Mouse (Mus musculus) cerebellum, adult 9-11 months (tissue): ENCODE results near the gene Stac2.

Experiments used
- DNase-seq: peaks from one replicate; pipeline ENCODE4 v3.0.0; 2022

Stac2 gene

DNA sequence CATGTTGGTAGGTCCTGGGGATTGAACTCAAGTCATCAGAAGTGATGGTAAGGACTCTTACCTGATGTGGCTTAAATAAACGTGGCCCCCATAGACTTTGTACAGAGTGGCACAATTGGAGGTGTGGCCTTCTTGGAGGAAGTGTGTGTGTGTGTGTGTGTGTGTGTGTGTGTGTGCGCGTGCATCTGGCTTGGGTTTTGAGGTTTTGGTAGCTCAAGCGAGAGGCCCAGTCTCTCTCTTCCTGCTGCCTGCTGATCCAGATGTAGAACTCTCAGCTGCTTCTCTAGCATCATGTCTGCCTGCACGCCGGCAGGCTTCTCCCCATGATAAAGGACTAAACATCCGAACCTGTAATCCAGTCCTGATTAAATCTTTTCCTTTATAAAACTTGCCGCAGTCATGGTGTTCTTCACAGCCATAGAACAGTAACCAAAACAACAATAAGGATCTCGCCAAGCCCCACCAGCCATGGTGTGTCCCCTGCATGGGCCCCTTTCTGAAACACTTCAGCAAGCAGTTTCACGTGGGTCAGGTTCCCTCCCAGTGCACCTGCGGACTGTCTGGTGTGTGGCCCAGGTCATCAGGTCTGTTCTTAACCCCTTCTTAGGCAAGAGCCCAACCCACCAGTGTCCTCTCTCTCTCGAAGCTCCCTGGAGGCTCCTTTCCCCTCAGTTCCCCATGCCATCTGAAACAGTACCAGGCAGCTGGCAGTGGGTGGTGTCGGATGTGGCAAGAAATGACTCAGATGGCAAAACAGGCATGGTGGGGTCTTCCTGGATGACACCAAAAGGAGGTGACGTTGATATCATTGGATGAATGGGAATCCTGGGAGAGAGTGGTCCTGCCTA lies 3.4 kb downstream of the Stac2 start:
- DNase-seq = peak; percentile 51

DNA sequence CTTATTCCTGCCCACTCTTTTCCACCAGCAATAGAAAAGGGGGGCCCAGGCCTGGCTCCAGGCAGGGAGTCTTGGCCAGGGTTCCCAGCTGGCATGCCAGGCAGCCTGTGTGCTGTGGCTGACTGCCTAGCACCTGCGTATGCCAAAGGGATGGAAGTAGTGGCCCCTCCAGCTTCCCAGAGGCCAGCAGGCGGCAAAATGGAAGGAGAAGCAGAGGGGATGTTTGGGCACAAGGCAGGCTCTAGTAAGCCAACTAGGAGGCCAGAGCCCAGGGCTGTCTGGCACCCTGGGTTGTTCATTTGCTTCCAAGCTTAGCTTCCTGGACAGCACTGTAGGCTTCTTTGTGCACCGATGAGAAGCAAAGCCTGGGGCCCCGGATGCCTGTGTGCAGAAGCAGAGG lies 5.5 kb downstream of the Stac2 start:
- DNase-seq = peak; percentile 93

DNA sequence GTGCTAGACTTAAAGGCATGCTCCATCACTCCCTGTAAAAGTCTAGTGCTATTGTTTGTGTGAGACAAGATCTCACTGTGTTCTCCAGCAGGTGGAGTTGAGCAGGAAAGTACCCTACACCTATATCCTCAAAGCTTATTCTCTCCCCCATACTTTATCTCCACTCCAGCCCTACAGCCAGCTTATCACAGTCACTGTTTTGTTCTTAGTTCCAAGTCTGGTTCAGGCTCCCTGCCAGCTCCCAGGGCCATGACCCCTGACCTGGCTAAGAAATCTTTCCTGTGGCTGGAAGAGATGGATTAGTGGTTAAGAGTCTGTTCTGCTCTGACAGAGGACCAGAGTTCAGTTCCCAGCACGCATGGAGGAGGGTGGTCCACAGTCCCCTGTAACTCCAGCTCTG lies 6.8 kb downstream of the Stac2 start:
- DNase-seq = peak; percentile 40

DNA sequence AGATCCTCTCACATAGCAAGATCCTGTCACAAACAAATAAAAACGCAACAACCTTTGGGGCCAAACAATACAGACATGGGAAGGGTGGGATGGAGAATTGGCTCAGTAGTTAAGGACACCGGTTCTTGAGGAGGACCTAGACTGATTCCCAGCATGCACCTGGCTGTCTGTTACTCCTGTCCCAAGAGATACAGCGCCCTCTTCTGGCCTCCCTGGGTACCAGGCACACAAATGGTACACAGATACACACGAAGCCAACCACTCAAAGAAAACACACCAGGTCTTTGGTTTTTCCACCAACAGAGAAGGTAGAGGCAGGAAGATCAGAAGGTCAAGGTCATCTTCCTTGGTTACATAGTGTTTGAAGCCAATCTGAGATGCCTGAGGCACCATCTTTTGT lies 7.7 kb downstream of the Stac2 start:
- DNase-seq = peak; percentile 53

DNA sequence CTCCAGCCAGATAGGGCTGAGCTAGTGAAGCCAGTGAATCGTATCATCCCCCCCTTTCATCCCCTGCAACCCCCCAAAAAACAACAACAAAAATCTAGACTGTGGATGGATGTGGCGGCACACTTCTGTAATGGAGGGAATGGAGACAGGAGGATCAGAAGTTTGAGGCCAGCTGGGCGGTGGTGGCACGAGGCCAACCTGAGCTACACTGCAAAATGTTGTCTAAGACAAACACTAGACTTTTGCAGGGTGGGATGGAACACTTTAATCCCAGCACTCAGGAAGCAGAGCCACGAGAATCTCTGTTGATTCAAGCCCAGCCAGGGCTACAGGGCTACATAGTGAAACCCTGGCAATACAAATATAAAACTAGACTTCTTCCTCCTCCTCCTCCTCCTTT lies 9.2 kb downstream of the Stac2 start:
- DNase-seq = peak; percentile 49

DNA sequence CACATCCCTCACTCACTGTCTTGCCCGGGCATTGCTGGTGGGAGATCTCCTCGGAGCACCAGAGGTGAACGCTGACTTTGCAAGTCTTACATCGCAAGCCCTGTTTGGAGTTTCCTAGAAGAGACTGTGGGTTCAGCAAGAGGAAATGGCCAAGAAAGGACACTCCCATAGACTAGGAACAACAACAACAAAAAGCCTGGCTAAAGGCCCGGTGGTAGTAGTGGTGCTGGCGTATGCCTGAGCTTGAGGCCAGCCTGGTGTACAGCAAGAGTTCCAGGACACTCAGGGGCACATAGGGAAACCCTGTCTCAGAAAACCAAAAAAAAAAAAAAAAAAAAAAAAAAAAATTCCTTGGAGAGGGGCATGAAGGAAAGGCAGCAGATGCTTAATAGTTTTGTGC lies 10.5 kb downstream of the Stac2 start:
- peak; percentile 35 for DNase-seq

DNA sequence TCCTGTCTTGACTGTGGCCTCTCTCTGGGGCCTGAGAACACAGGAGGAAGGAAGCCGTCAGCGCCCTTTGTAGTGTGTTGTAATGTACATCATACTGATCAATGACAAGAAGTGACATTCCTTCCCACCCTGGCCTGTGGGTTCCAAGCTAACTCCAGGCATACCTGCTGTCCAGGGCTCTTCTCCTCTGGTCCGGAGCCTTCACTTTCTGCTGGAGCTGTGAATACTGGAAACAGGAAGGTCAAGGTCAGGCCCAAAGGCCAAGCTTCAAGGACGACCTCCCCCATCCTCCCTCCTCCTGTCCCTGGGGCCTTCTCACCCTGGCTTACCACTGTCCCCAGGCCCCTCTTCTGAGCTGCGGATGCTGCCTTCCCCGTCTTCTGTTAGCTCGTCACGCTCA lies 12.3 kb downstream of the Stac2 start:
- no peak for DNase-seq

DNA sequence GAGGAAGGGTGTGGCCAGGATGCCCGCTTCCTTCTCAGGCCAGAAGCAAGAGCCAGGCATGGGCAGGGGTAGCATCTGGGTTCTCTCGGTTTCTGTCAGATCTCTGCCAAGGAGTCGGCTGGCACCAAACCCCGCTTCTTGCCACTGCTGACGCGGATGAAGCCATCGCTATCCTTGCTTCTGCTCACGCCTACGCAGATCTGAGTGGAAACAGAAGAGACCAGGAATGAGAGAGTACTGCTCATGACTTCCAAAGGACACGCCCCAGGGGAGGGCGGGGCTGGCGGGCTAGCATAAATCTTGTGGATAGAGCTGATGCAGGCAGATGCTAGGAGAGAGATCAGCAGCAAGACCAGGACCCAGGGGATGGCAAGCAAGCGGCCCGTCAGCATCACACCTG lies 15.4 kb downstream of the Stac2 start:
- DNase-seq = no peak

DNA sequence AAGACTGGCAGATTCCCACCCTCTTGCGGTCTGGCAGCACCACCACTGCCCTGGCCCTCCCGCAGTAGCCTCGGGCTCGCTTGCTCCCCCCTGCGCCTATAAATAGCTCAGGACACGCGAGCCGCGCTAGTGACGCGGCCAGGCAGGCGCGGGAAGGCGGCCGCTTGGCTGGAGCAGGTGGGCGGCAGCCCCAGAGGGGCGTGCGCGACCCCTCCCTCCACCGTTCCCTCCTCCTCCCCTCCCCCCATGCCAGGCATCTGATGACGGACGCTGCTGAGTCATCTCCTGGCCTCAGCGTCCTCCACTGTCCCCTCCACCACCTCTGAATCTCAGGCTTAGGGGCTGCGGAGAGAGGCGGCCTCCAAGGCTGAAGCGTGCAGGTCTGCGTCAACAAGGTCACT lies 17.3 kb downstream of the Stac2 start:
- peak; percentile 82 for DNase-seq

DNA sequence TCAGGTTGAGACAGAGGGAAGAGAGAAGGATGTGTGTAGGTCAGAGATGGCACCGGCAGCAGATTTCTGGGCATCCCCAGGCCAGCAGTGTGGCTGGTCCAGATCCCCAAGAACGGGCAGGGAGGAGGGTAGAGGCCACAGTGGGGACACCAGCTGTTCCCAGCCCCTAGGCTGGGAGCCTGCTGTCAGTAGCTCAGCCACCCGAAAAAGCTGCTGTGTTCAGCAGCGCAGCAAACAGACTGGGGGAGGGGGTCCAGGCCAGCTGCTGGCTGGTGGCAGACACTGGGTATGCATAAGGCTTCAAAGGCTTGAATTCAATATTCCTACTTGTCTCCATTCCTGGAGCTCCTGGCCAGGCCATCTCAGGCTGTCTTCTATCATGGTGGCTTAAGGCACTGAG lies 18.4 kb downstream of the Stac2 start:
- DNase-seq = no peak

DNA sequence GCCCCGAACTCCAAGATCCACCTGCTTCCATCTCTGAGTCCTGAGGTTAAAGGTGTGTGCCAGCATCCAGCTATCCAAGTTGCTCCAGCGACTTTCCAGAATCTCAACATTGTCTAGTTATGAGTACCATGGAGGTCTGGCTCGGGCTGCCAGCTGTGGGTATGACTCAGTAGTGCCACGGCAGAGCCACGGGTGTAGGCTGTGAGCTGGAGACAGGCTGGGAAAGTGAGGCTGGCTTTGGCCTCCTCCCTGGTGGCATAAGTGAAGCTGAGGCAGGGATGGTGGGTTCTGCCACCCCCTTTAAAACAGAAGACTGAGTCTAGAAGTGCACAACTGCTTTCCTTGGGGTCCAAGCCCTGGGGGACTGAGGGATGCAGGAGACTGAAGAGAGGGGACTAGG lies 19.2 kb downstream of the Stac2 start:
- no peak for DNase-seq

DNA sequence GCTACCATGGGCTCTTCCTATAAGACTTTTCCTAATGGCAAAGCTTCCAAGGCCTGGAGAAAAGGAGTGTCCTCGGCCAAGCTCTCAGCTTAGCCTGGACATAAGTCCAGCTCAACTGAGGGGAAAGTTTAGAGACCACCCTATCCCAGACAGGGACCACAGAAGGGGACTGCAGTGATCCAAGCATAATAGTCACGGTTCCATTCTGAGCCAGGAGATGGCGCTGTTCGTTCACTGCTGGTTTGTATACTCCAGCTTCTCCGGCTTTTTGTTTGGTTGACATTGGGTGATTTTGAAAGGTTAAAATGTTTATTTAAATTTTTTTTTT lies 21.9 kb downstream of the Stac2 start:
- no peak for DNase-seq

DNA sequence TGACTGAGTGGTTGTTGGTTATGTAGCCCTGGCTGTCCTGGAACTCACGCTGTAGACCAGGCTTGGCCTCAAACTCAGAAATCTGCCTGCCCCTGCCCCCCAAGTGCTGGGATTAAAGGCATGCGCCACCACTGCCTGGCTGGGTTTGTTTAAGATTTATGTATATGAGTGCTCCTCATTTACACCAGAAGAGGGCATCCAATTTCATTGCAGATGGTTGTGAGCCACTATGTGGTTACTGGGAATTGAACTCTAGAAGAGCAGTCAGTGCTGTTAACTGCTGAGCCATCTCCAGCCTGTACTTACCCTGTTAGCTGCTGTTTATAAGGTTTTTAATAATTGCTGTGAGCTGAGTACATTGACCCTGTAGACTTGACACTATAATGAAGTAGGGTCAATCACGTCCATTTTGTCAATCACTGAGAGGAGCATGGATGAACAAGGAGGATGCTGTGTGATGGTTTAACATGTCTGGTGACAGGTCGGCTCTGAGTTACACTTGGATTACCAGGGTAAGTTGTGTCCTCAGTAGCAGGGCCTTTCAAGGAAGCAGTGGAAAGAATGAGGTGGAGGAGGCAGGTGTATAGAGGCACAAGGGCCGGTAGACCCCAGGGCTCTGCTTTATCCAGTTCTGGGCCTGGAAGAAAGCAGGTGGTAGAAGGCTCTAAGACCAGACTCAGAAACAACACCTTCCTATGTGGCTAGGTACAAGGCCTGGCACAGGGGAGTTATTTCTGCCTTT lies 22.4 kb downstream of the Stac2 start:
- peak; percentile 11 for DNase-seq

DNA sequence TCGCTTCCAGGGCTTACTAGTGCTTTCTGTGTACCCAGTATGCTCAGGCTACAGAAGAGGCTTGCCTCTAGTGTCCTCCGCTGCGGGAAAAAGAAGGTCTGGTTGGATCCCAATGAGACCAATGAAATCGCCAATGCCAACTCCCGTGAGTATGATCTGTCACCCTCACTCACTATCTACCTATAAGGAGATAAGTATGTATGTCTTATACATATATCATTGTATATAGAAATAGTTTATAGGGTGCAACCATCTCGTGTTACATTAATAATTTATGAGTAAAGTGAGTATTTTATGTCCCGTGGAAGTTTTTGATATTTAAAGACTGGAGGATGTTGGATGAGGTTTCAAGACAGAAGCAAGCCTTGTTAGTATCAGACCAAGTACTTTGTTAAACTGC lies 25.5 kb downstream of the Stac2 start:
- peak; percentile 16 for DNase-seq

DNA sequence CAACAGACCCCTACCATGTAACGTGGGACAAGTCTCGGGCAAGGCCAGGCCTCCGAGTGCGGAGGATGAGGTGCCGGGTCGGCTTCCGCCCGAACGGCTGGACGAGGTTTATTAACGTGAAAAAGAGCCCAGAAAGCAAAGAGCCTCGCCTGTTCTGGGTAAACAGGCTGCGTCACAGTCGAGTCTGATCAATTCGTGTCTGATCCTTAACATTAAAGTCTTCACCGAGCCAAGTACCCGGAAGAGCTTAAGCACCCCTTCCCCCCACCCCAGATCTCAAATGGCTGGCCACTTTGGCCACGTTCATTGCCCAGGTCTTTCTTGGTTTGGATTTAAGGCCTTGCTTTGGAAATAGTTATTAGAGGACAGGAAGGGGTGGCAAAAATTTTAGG lies 26.0 kb downstream of the Stac2 start:
- no peak for DNase-seq

DNA sequence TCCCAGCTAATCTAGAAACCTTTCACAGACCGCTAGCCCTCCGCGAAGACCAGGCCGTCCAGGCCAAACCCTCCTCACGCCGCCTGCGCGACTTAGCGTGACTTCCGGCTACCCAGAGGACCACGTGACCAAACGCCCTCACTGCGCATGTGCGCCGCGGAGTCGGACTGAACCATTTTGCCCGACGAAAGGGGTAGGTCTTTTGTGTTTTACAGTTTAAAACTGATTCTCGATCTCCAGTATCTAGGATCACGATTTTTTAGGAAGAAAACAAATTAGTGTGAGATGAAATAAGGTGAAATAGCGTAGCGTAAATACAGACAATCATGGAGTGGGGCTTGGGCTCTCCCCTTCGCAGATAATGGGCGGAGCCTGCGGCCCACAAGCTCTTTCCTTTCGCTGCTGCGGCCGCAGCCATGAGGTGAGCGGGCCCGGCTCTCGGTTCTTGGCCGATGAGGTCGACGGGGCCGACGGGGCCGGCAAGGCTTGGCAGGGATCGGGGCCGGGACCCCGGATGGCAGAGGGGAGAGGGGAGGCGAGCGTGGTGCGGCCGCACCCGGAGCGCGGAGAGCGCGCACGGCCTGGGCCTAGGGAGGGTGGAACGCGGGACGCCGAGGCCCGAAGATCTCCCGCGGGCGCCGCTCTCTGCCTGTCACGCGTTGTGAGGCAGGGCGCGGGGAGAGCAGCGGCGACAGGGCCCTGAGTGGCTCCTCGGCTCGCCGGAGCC lies 26.5 kb downstream of the Stac2 start, which contains the start of gene Rpl19:
Gene Rpl19 (plus strand): TSS at position 141 of the 727 bp plus-strand sequence.
- peak; percentile 93 for DNase-seq

DNA sequence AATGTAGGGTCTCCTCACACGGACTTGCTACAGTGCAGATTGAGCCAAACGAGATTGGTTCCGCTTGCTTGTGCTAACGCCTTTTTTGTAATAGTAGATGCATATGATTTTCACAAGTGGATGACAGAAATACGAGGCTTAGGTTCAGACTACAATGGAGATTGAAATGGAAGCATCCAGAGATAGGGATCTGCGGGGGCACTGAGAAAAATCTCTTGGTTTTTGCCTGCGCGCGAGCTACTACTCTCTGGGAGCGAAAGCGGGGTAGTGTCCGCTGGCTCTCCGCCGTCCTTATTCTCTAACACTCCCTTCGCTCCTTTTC lies 27.1 kb downstream of the Stac2 start:
- DNase-seq = no peak

DNA sequence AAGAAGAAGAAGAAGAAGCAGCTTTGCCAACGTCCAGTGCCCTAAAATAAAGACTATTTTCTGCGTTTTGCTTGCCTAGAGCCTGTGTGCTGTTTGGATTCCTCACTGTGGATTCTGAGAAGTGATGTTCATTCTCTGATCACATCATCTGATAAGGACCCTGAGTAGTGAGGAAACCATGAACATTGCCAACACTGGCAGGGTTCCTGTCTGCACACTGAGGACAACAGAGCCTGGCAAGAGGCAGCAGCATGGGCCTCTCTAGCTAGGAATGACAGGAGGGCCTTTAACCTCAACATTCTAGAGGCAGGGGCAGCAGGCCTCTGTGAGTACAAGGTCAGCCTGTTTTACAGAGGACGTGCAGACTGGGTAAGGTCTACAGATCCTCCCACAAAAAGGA lies 28.7 kb downstream of the Stac2 start:
- peak; percentile 42 for DNase-seq

DNA sequence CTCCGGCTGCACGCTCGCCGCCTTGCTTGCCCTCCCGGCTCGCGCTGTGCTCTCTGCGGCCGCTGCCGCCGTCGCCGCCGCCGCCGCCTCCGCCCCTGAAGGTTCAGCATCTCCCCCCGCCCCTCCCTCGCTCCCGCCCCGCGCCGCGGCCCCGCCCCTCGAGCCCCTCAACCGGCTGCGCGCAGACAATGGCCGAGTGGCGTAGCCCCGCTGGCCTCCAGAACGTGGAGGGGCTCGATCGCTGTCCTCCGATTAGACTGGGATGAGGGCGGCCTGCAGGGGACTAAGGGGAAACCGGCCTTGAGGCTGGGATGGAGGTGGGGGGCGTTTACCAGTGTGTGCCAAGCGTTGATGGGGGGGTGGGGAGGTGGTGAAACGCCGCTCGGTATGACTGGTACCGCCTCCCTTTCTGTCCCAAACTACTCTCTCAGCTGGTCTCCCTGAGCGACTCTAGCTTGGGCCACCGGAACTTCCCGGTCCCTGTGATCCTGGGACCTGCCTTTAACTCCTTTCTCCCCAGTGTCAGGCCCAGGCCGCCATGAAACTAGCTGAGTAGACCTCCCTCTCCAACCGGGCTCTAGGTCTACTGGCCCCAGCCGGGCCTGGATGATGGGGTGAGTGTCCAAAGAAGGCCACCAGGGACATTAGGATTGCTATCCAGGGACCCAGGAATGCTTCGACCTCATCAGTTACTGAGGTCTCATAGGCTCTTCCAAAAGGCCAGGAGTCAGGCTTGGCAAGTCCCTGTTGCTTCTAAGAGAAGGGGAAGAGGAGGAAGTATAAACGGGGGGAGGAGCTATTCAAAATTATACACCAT lies 30.5 kb downstream of the Stac2 start, which contains the start of gene Cacnb1:
Gene Cacnb1 (minus strand): TSS at position 480 of the 817 bp plus-strand sequence.
- peak; percentile 71 for DNase-seq

DNA sequence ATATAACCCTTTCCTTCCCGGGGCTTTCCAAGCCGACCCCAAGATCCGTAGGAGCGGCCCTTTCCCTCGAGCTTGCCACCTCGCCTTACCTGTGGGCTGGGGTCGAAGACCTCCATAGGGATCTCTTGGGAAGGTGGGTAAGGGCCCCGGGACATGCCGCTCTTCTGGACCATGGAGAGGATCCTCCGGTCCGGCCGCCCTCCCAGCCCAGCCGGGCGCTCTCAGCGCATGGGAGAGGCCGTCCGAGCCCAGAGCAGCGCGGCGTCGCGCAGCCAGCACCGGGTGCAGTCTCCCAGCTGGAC lies 31.1 kb downstream of the Stac2 start:
- no peak for DNase-seq

DNA sequence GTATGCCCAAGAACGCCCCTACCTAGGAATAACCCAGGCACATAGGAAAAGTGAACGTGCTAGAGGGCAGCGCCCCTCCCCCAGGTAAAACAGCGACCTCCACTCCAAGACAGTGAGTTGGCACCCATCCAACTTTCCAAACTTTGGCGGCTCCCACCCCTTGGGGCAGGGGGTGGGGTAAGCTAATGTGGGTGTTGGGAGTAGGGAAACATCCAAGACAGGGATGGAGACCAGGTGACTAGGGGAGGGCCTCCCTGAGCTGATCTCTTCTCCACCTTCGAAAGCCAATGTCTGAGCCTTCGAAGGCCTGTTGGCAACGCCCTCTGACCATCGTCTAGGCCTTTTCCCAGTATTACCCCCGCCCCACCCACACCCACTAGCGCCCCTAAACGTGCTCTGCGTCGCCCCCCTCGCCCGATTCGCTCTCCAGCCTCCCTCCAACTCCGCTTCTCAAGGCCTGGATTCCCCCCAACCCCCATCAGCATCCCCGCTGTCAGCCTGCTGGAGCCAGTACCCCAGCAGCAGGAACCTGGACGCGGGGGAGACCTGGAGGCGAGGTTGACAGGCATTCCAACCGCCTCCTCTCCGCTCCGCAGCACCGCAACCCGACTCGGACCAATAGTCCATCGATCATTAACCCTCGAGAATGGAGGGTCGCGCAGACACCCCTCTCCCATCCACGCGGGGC lies 31.6 kb downstream of the Stac2 start:
- DNase-seq = peak; percentile 72

DNA sequence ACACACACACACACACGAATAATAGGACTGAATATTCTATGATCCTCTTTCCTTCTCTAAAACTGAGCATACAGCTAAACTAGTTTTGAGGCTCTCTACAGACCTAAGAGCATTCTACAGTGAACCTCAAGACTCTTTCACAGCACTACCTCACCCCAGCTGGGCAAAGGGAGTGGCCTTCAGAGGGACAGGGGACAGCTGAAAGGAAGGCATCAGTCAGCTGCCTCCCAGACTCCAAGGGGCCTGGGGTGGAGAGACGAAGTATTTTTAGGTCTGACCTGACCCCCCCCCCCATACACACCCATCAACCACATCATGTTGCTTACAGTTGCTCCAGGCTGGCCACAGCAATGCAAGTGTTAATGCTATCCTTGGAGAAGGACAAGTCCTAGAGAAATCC lies 32.1 kb downstream of the Stac2 start:
- DNase-seq = no peak

DNA sequence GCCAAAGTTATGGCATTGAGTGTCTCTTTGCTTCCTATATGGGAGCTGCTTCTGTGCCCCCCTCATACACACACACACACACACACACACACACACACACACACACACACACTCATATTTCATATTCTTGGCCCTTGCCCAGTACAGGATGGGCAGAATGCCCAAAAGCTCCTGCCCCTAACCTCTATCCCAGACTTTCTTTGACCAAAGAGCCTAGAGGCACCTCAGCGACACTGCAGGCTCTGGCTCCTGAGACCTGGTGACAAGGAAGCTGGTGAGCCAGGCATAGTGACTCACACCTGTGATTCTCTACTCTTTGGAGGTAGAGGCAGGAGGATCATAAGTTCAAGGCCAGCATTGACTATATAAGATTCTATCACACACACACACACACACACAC lies 32.6 kb downstream of the Stac2 start:
- DNase-seq = no peak
